ENCODE assay signal across 19 mouse cellular contexts in genomic region chr14:20842629-20843028, GRCm38 (mm10). TPM values are rescaled to one million over a fixed set of nuclear protein-coding genes. Genes with fewer than 3 reads are reported as not detected.
DNase-seq lines count a peak whose midpoint lies in the region; ATAC-seq and TF ChIP-seq lines count a peak whose summit lies in the region.
"Had no signal": no experiment of that assay in that cellular context is flagged by ENCODE, and none has a peak within 500 bp of the region (broad histone marks: within the 10 kb centered on the region; RNA-seq: fewer than 3 reads in every experiment).

No protein-coding gene starts in this region.

- 81% methylated on average over 3 of the region's 3 CpGs for WGBS in liver, adult 2 months
- WGBS in bone marrow, adult 2 months: 53% methylated on average over 3 of the region's 3 CpGs

- no peak for TF ChIP-seq POLR2A in liver, adult 2 months (IDR thresholded peaks at IDR 0.05; ENCODE audit: extremely low read depth, insufficient read depth, low read length)
- TF ChIP-seq POLR2A in bone marrow, adult 2 months (IDR thresholded peaks at IDR 0.05; ENCODE audit: borderline replicate concordance, control insufficient read depth, low read depth, low read length): no peak

- H3K27me3 ChIP-seq in liver, adult 2 months (ENCODE audit: control insufficient read depth, insufficient read depth, low read length): no peaks in the 10 kb centered on the region
- H3K27me3 ChIP-seq: limb, embryonic 13.5 days had no signal

- ATAC-seq in common myeloid progenitor, adult 5-6 weeks (replicated peaks; ENCODE audit: low read depth, poor library complexity, severe bottlenecking): 0 out of 2 replicates have a peak, but pooled peaks have one; percentile 8
- peak; percentile 74 for ATAC-seq in monocyte, adult 5-6 weeks (replicated peaks; ENCODE audit: insufficient number of reproducible peaks, low FRiP score, low TSS enrichment, poor library complexity, severe bottlenecking)
- ATAC-seq: hindbrain, postnatal 0 days; intestine, postnatal 0 days had no signal

- peak; percentile 15 for DNase-seq in liver, adult 2 months (ENCODE audit: extremely low read depth, low read depth, low spot score)
- no peak for DNase-seq in liver
- no peak for DNase-seq in thymus, adult 18-20 months
- no peak for DNase-seq in spleen, adult 18-20 months
- DNase-seq: adrenal gland, adult 8-10 months; cerebellum, adult 2 months; midbrain, embryonic 14.5 days; right cerebral cortex, postnatal 25 days had no signal

- no peak for TF ChIP-seq CTCF in liver, adult 2 months (IDR thresholded peaks at IDR 0.05; ENCODE audit: low read depth, low read length)
- no peak for TF ChIP-seq CTCF in bone marrow, adult 2 months (IDR thresholded peaks at IDR 0.05; ENCODE audit: control insufficient read depth, insufficient read depth, low read length)

- no peak overlapping the region for H3K4me3 ChIP-seq in liver, adult 2 months (ENCODE audit: insufficient read depth, low read depth, low read length)
- no peak overlapping the region for H3K4me3 ChIP-seq in bone marrow, adult 2 months (replicated peaks; ENCODE audit: control insufficient read depth, low read depth, low read length)
- H3K4me3 ChIP-seq: embryonic facial prominence, embryonic 10.5 days; forebrain, embryonic 12.5 days; hindbrain, embryonic 10.5 days; limb, embryonic 13.5 days; megakaryocyte, embryonic 14.5 days; neural tube, embryonic 15.5 days had no signal

- H3K36me3 ChIP-seq in liver, adult 2 months (ENCODE audit: control insufficient read depth, insufficient read depth, low read length): no peaks in the 10 kb centered on the region
- H3K36me3 ChIP-seq: embryonic facial prominence, embryonic 10.5 days; forebrain, embryonic 12.5 days; hindbrain, embryonic 10.5 days; limb, embryonic 13.5 days; neural tube, embryonic 15.5 days had no signal

- H3K79me2 ChIP-seq in liver, adult 2 months (ENCODE audit: control insufficient read depth, insufficient read depth, low read length): no peaks in the 10 kb centered on the region

- H3K4me1 ChIP-seq in liver, adult 2 months (ENCODE audit: control insufficient read depth, insufficient read depth, low read length): no peaks in the 10 kb centered on the region
- H3K4me1 ChIP-seq in bone marrow, adult 2 months (ENCODE audit: control insufficient read depth, insufficient read depth, low read length): peaks cover 8% of the 10 kb centered on the region; the same call in 1 of the 2 replicates
- H3K4me1 ChIP-seq: forebrain, embryonic 12.5 days; neural tube, embryonic 15.5 days had no signal

- no peak overlapping the region for H3K9ac ChIP-seq in liver, adult 2 months (ENCODE audit: low read depth, low read length)
- H3K9ac ChIP-seq: forebrain, embryonic 12.5 days; limb, embryonic 13.5 days; neural tube, embryonic 15.5 days had no signal

- no peak overlapping the region for H3K27ac ChIP-seq in liver, adult 2 months (replicated peaks; ENCODE audit: insufficient read depth, low read depth, low read length)
- peak overlapping the region; percentile 30; the same call in 1 of the 2 replicates for H3K27ac ChIP-seq in bone marrow, adult 2 months (ENCODE audit: control insufficient read depth, insufficient read depth, low read depth, low read length, poor library complexity)
- H3K27ac ChIP-seq: embryonic facial prominence, embryonic 10.5 days; forebrain, embryonic 12.5 days; hindbrain, embryonic 10.5 days; hindbrain, postnatal 0 days; limb, embryonic 13.5 days; neural tube, embryonic 15.5 days had no signal

RNA-seq across cellular contexts. Expression of gene Plau, which starts 6.2 kb away (rescaled TPM):
- total RNA-seq in liver, adult 2 months (2014; rRNA removed): 1.2 and 2.1 TPM in 2 replicates
- polyA plus RNA-seq in liver, adult 2 months (2012; rRNA removed): 0.19 and 0.57 TPM in 2 replicates
- 1.8 and 6.9 TPM in 2 replicates for polyA plus RNA-seq in bone marrow, adult 2 months (2011; ENCODE audit: insufficient read depth, insufficient read length, low replicate concordance, missing spikeins)
- total RNA-seq in common myeloid progenitor, adult 5-6 weeks (2017): 0.92 and 1.6 TPM in 2 replicates
- 0.39 to 1.1 TPM in 2 of 3 replicates, not detected in the other for total RNA-seq in monocyte, adult 5-6 weeks (2017)

RNA-seq across cellular contexts. Expression of gene Camk2g, which starts 48.7 kb away (rescaled TPM):
- 7.9 and 9.9 TPM in 2 replicates for total RNA-seq in liver, adult 2 months (2014; rRNA removed)
- polyA plus RNA-seq in liver, adult 2 months (2012; rRNA removed): 5.0 and 7.9 TPM in 2 replicates
- polyA plus RNA-seq in bone marrow, adult 2 months (2011; ENCODE audit: insufficient read depth, insufficient read length, low replicate concordance, missing spikeins): 4.8 and 13.8 TPM in 2 replicates
- total RNA-seq in common myeloid progenitor, adult 5-6 weeks (2017): 46.7 and 57.4 TPM in 2 replicates
- 36.4 to 81.1 TPM (median 62.3 TPM) in 3 replicates for total RNA-seq in monocyte, adult 5-6 weeks (2017)
